In the genomic region with DNA sequence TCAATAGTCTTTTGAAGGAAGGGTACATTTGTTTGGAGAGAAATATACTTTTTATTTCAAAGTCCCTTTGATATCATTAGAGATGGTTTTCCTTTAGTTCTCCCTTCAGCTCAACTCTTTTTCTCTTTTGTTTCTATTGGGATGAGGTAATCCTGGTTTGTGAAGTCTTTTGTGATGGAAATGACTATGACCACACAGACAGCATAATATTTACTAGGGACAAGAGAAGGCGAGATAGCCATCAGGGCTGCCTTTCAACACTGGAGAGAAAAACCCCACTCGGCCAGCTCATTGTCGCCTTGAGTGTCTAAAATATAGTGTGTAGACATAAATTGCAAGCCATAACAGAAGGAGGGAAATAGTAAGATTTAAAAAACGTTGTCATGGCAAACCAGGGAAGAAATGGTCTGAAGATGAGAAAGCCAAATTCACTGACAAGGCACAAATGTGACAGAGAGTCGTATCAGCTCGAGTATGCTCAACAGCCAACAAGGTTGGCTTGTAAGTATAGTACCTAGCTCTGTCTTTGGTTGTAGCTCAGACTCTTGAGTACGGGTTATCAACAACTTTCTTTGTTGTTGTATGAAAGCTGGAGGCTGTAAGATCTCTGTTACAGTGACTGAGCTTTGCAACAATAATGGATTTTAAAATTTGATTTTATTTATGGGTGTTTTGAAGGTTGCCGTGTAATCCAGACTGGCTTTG, we compare ENCODE assay signal across 21 mouse cellular contexts.
DNase-seq lines count a peak whose midpoint lies in the region; ATAC-seq and TF ChIP-seq lines count a peak whose summit lies in the region.
"Had no signal": no experiment of that assay in that cellular context is flagged by ENCODE, and none has a peak within 500 bp of the region (broad histone marks: within the 10 kb centered on the region; RNA-seq: fewer than 3 reads in every experiment).

No protein-coding gene starts in this region.

- no peaks in the 10 kb centered on the region for H3K9me3 ChIP-seq in hindbrain, embryonic 11.5 days (ENCODE audit: control insufficient read depth, low read length)
- no peaks in the 10 kb centered on the region for H3K9me3 ChIP-seq in hindbrain, embryonic 16.5 days (ENCODE audit: control insufficient read depth, low read length)
- H3K9me3 ChIP-seq in neural tube, embryonic 12.5 days: no peaks in the 10 kb centered on the region
- no peaks in the 10 kb centered on the region for H3K9me3 ChIP-seq in forebrain, embryonic 16.5 days (ENCODE audit: control insufficient read depth, low read length)
- no peaks in the 10 kb centered on the region for H3K9me3 ChIP-seq in midbrain, embryonic 14.5 days (ENCODE audit: control insufficient read depth, low read length)
- H3K9me3 ChIP-seq: limb, embryonic 15.5 days; liver, embryonic 15.5 days; lung, embryonic 15.5 days had no signal

- intact Hi-C loops in gastrocnemius, postnatal 14 days (cut with DNase I; ENCODE audit: low total_unique reads): no loop called here

- H3K4me3 ChIP-seq in hindbrain, embryonic 11.5 days (ENCODE audit: low read depth, low read length): no peak overlapping the region
- H3K4me3 ChIP-seq in hindbrain, embryonic 16.5 days (ENCODE audit: low read length): no peak overlapping the region
- no peak overlapping the region for H3K4me3 ChIP-seq in neural tube, embryonic 12.5 days
- H3K4me3 ChIP-seq in forebrain, embryonic 16.5 days (replicated peaks; ENCODE audit: low read length): no peak overlapping the region
- H3K4me3 ChIP-seq in midbrain, embryonic 14.5 days (replicated peaks; ENCODE audit: low read depth, low read length): no peak overlapping the region
- H3K4me3 ChIP-seq in layer of hippocampus, adult 2 months: no peak overlapping the region
- H3K4me3 ChIP-seq: limb, embryonic 15.5 days; liver, embryonic 15.5 days; lung, embryonic 15.5 days; megakaryocyte, embryonic 14.5 days; myocyte had no signal

- no peak for TF ChIP-seq CTCF in layer of hippocampus, adult 2 months (conservative IDR thresholded peaks at IDR 0.05)

- peak; percentile 30 for DNase-seq in hindbrain, embryonic 11.5 days (ENCODE audit: low spot score)
- no peak for DNase-seq in neural tube, embryonic 10.5 days (ENCODE audit: extremely low spot score, low spot score)
- peak; percentile 15 for DNase-seq in midbrain, embryonic 14.5 days
- DNase-seq in gastrocnemius, postnatal 14 days: no peak
- no peak for DNase-seq in layer of hippocampus, adult 2 months (ENCODE audit: low spot score in 2 of 2)
- DNase-seq: adrenal gland, postnatal 25 days; cerebellum, adult 9-11 months; gastrocnemius, postnatal 36 days; kidney, adult 18-20 months; left cerebral cortex, postnatal 4 days; lung, postnatal 36 days; thymus, postnatal 25 days had no signal

- H3K27me3 ChIP-seq in hindbrain, embryonic 11.5 days (ENCODE audit: control insufficient read depth, insufficient read depth, low read length): no peaks in the 10 kb centered on the region
- no peaks in the 10 kb centered on the region for H3K27me3 ChIP-seq in hindbrain, embryonic 16.5 days (replicated peaks; ENCODE audit: control insufficient read depth, insufficient read depth, low read length)
- no peaks in the 10 kb centered on the region for H3K27me3 ChIP-seq in neural tube, embryonic 12.5 days (replicated peaks)
- no peaks in the 10 kb centered on the region for H3K27me3 ChIP-seq in forebrain, embryonic 16.5 days (replicated peaks; ENCODE audit: control insufficient read depth, insufficient read depth, low read length)
- H3K27me3 ChIP-seq in midbrain, embryonic 14.5 days (ENCODE audit: control insufficient read depth, insufficient read depth, low read length): no peaks in the 10 kb centered on the region
- H3K27me3 ChIP-seq: limb, embryonic 15.5 days; liver, embryonic 15.5 days; lung, embryonic 15.5 days; megakaryocyte, embryonic 14.5 days had no signal

- H3K36me3 ChIP-seq in hindbrain, embryonic 11.5 days (ENCODE audit: control insufficient read depth, insufficient read depth, low read length): no peaks in the 10 kb centered on the region
- no peaks in the 10 kb centered on the region for H3K36me3 ChIP-seq in hindbrain, embryonic 16.5 days (ENCODE audit: control insufficient read depth, insufficient read depth, low read length)
- H3K36me3 ChIP-seq in neural tube, embryonic 12.5 days: no peaks in the 10 kb centered on the region
- H3K36me3 ChIP-seq in forebrain, embryonic 16.5 days (ENCODE audit: control insufficient read depth, insufficient read depth): no peaks in the 10 kb centered on the region
- H3K36me3 ChIP-seq in midbrain, embryonic 14.5 days (ENCODE audit: control insufficient read depth, insufficient read depth, low read length): no peaks in the 10 kb centered on the region
- H3K36me3 ChIP-seq: limb, embryonic 15.5 days; liver, embryonic 15.5 days; lung, embryonic 15.5 days had no signal

- H3K4me1 ChIP-seq in hindbrain, embryonic 11.5 days (replicated peaks; ENCODE audit: control insufficient read depth, insufficient read depth, low read length): no peaks in the 10 kb centered on the region
- no peaks in the 10 kb centered on the region for H3K4me1 ChIP-seq in hindbrain, embryonic 16.5 days (ENCODE audit: control insufficient read depth, insufficient read depth, low read depth, low read length)
- H3K4me1 ChIP-seq in neural tube, embryonic 12.5 days: no peaks in the 10 kb centered on the region
- H3K4me1 ChIP-seq in forebrain, embryonic 16.5 days (replicated peaks; ENCODE audit: control insufficient read depth, insufficient read depth, low read length): peaks cover 4% of the 10 kb centered on the region; the same call in 1 of the 2 replicates
- H3K4me1 ChIP-seq in midbrain, embryonic 14.5 days (ENCODE audit: control insufficient read depth, insufficient read depth, low read length): peaks cover 5% of the 10 kb centered on the region; the same call in 1 of the 2 replicates
- H3K4me1 ChIP-seq: limb, embryonic 15.5 days; liver, embryonic 15.5 days; lung, embryonic 15.5 days had no signal

- H3K27ac ChIP-seq in hindbrain, embryonic 11.5 days (ENCODE audit: low read depth, low read length): no peak overlapping the region
- no peak overlapping the region for H3K27ac ChIP-seq in hindbrain, embryonic 16.5 days (ENCODE audit: low read depth, low read length)
- H3K27ac ChIP-seq in neural tube, embryonic 12.5 days: no peak overlapping the region
- no peak overlapping the region for H3K27ac ChIP-seq in forebrain, embryonic 16.5 days (ENCODE audit: low read length)
- no peak overlapping the region for H3K27ac ChIP-seq in midbrain, embryonic 14.5 days (replicated peaks; ENCODE audit: low read depth, low read length)
- no peak overlapping the region for H3K27ac ChIP-seq in layer of hippocampus, adult 2 months
- H3K27ac ChIP-seq: limb, embryonic 15.5 days; liver, embryonic 15.5 days; lung, embryonic 15.5 days had no signal

- no peak overlapping the region for H3K4me2 ChIP-seq in hindbrain, embryonic 11.5 days (replicated peaks; ENCODE audit: low read depth, low read length)
- H3K4me2 ChIP-seq in hindbrain, embryonic 16.5 days (ENCODE audit: low read length): no peak overlapping the region
- no peak overlapping the region for H3K4me2 ChIP-seq in neural tube, embryonic 12.5 days (replicated peaks)
- no peak overlapping the region for H3K4me2 ChIP-seq in forebrain, embryonic 16.5 days (ENCODE audit: low read length)
- no peak overlapping the region for H3K4me2 ChIP-seq in midbrain, embryonic 14.5 days (ENCODE audit: low read length)
- H3K4me2 ChIP-seq: limb, embryonic 15.5 days; liver, embryonic 15.5 days; lung, embryonic 15.5 days had no signal

- ATAC-seq in hindbrain, embryonic 11.5 days (ENCODE audit: low FRiP score): peak; percentile 77
- no peak for ATAC-seq in hindbrain, embryonic 16.5 days
- ATAC-seq in neural tube, embryonic 12.5 days (ENCODE audit: low FRiP score, low read depth): peak; percentile 82
- ATAC-seq in forebrain, embryonic 16.5 days: 0 out of 2 replicates have a peak, but pooled peaks have one; percentile 36
- ATAC-seq in midbrain, embryonic 14.5 days (ENCODE audit: low FRiP score, low TSS enrichment): no peak
- ATAC-seq: inflammation-experienced regulatory T-cells, adult 6 months had no signal

- WGBS in hindbrain, embryonic 11.5 days: 58% methylated on average over 8 of the region's 8 CpGs
- 47% methylated on average over 8 of the region's 8 CpGs for WGBS in hindbrain, embryonic 16.5 days
- WGBS in neural tube, embryonic 12.5 days: 43% methylated on average over 8 of the region's 8 CpGs
- 29% methylated on average over 8 of the region's 8 CpGs for WGBS in forebrain, embryonic 16.5 days
- 40% methylated on average over 8 of the region's 8 CpGs for WGBS in midbrain, embryonic 14.5 days

- no peak overlapping the region for H3K9ac ChIP-seq in hindbrain, embryonic 11.5 days (ENCODE audit: low read depth, low read length)
- H3K9ac ChIP-seq in hindbrain, embryonic 16.5 days (ENCODE audit: low read depth, low read length): no peak overlapping the region
- H3K9ac ChIP-seq in neural tube, embryonic 12.5 days: no peak overlapping the region
- no peak overlapping the region for H3K9ac ChIP-seq in forebrain, embryonic 16.5 days (replicated peaks; ENCODE audit: low read depth, low read length)
- no peak overlapping the region for H3K9ac ChIP-seq in midbrain, embryonic 14.5 days (replicated peaks; ENCODE audit: low read length)
- H3K9ac ChIP-seq: limb, embryonic 15.5 days; liver, embryonic 15.5 days; lung, embryonic 15.5 days had no signal

Comparison
In these comparisons a context has a peak if more than half of its experiments do, and no peak if none do; other contexts are left out.
1. ATAC-seq: peak in hindbrain, embryonic 11.5 days (single experiment), neural tube, embryonic 12.5 days (single experiment) and forebrain, embryonic 16.5 days (single experiment); none in hindbrain, embryonic 16.5 days (single experiment) and midbrain, embryonic 14.5 days (single experiment).
2. DNase-seq: peak in hindbrain, embryonic 11.5 days (single experiment) and midbrain, embryonic 14.5 days (single experiment); none in neural tube, embryonic 10.5 days (single experiment), gastrocnemius, postnatal 14 days (single experiment) and layer of hippocampus, adult 2 months (0 of 2).